Mouse (Mus musculus) hindbrain, embryonic 12.5 days (tissue): ENCODE data around the gene Tcf19. TPM values are rescaled to one million over a fixed set of nuclear protein-coding genes. Genes with fewer than 3 reads are reported as not detected.
"Not testable (repeated sequence)": the region's sequence is repeated elsewhere in the genome, so short reads cannot be mapped to it uniquely, and the experiment has no call there.

Experiments
- ATAC-seq: fragments of 200-750 bp; cut with Nextera tagmentation; 2 replicates; pipeline ENCODE4 v1.8.0; 2017; ENCODE audit warnings: moderate TSS enrichment; ENCODE audit not compliant: low FRiP score
- H3K27ac ChIP-seq: fragments of 300-500 bp; sonication (generic); 2 replicates; pipeline ENCODE4 v1.5.1; 2016; ENCODE audit warnings: mild to moderate bottlenecking
- H3K27me3 ChIP-seq: fragments of 300-500 bp; sonication (generic); 2 replicates; pipeline ENCODE4 v1.6.1; 2016; ENCODE audit warnings: mild to moderate bottlenecking
- H3K36me3 ChIP-seq: fragments of 300-500 bp; sonication (generic); 2 replicates; pipeline ENCODE4 v1.6.1; 2016; ENCODE audit warnings: mild to moderate bottlenecking
- H3K4me1 ChIP-seq: fragments of 300-500 bp; sonication (generic); 2 replicates; pipeline ENCODE4 v1.6.1; 2016
- H3K4me2 ChIP-seq: fragments of 300-500 bp; sonication (generic); replicated peaks from 2 replicates; pipeline ENCODE4 v1.6.1; 2016; ENCODE audit warnings: mild to moderate bottlenecking
- H3K4me3 ChIP-seq: fragments of 300-500 bp; sonication (generic); 2 replicates; pipeline ENCODE4 v1.5.1; 2016; ENCODE audit warnings: mild to moderate bottlenecking
- H3K9ac ChIP-seq: fragments of 300-500 bp; sonication (generic); 2 replicates; pipeline ENCODE4 v1.6.1; 2016; ENCODE audit warnings: mild to moderate bottlenecking, moderate library complexity
- H3K9me3 ChIP-seq: fragments of 300-500 bp; sonication (generic); replicated peaks from 2 replicates; pipeline ENCODE4 v1.6.1; 2016; ENCODE audit warnings: mild to moderate bottlenecking
- WGBS: fragments of 180-500 bp; shearing (Covaris S2); methylation state at CpG from one replicate; pipeline ENCODE4 v1.1.7; 2016; 5-methylcytosine and 5-hydroxymethylcytosine counted together
- polyA plus RNA-seq: library from polyadenylated mRNA; unstranded; fragments of >200 nt; fragmentation: Nextera tagmentation; extraction: Ambion mirVana; gene quantifications from 2 replicates; pipeline ENCODE4 v1.2.1, GENCODE M21; 2016

Gene Tcf19
- polyA plus RNA-seq, 1 experiment from 2014 or later = 37.3 TPM

- Histone ChIP-seq H3K4me1 (no peaks in the 10 kb centered on the region), H3K4me2 (no peak overlapping the region), H3K27me3 (no peaks in the 10 kb centered on the region), H3K4me3 (no peak overlapping the region), H3K9me3 (no peaks in the 10 kb centered on the region), H3K36me3 (peaks cover 31% of the 10 kb centered on the region), H3K27ac (no peak overlapping the region), H3K9ac (no peak overlapping the region)
- WGBS = 89% methylated on average over 9 of the region's 9 CpGs
- ATAC-seq = no peak
Measured at GRCm38 (mm10) chr17:35524354-35524753, 7.7 kb upstream of the Tcf19 start.

GRCm38 (mm10) chr17:35517526-35517925, 902 bp upstream of the Tcf19 start:
- H3K36me3 ChIP-seq = 0 out of 2 replicates have a peak, but pooled peaks cover 7% of the 10 kb centered on the region
- WGBS = 9% methylated on average over 12 of the region's 12 CpGs
- no peak for ATAC-seq
- H3K27me3 ChIP-seq = peaks cover 5% of the 10 kb centered on the region; the same call in 1 of the 2 replicates
- peak overlapping the region; percentile 55 for H3K4me3 ChIP-seq
- H3K4me1 ChIP-seq = peaks cover 32% of the 10 kb centered on the region
- peak overlapping the region; percentile 77 for H3K4me2 ChIP-seq
- 0 out of 2 replicates have a peak overlapping the region, but pooled peaks have one; percentile 40 for H3K27ac ChIP-seq
- H3K9me3 ChIP-seq = no peaks in the 10 kb centered on the region
- H3K9ac ChIP-seq = peak overlapping the region; percentile 55

GRCm38 (mm10) chr17:35515911-35516640, 548 bp downstream of the Tcf19 start:
- H3K36me3 ChIP-seq = 0 out of 2 replicates have a peak, but pooled peaks cover 4% of the 10 kb centered on the region
- peaks cover 5% of the 10 kb centered on the region; the same call in 1 of the 2 replicates for H3K27me3 ChIP-seq
- ATAC-seq = peak; percentile 34
- 6% methylated on average over 25 of the region's 25 CpGs for WGBS
- H3K4me2 ChIP-seq = peak overlapping the region; percentile 77
- peaks cover 32% of the 10 kb centered on the region for H3K4me1 ChIP-seq
- H3K27ac ChIP-seq = no peak overlapping the region
- peak overlapping the region; percentile 59 for H3K9ac ChIP-seq
- no peaks in the 10 kb centered on the region for H3K9me3 ChIP-seq
- H3K4me3 ChIP-seq = peak overlapping the region; percentile 55

GRCm38 (mm10) chr17:35514756-35515155, 1.9 kb downstream of the Tcf19 start:
- peak overlapping the region; percentile 33 for H3K9ac ChIP-seq
- 0 out of 2 replicates have a peak overlapping the region, but pooled peaks have one; percentile 55 for H3K4me3 ChIP-seq
- peaks cover 32% of the 10 kb centered on the region for H3K4me1 ChIP-seq
- 26% methylated on average over 6 of the region's 6 CpGs for WGBS
- H3K9me3 ChIP-seq = no peaks in the 10 kb centered on the region
- H3K27me3 ChIP-seq = peaks cover 5% of the 10 kb centered on the region; the same call in 1 of the 2 replicates
- peak overlapping the region; percentile 77 for H3K4me2 ChIP-seq
- no peaks in the 10 kb centered on the region for H3K36me3 ChIP-seq
- no peak overlapping the region for H3K27ac ChIP-seq
- no peak for ATAC-seq

- Histone ChIP-seq H3K9me3 (no peaks in the 10 kb centered on the region), H3K27me3 (peaks cover 5% of the 10 kb centered on the region; the same call in 1 of the 2 replicates), H3K27ac (no peak overlapping the region; the same call in 1 of the 2 replicates), H3K4me3 (no peak overlapping the region), H3K4me2 (0 out of 2 replicates have a peak overlapping the region, but pooled peaks have one; percentile 77), H3K4me1 (peaks cover 32% of the 10 kb centered on the region), H3K36me3 (no peaks in the 10 kb centered on the region), H3K9ac (no peak overlapping the region)
- ATAC-seq = no peak
- WGBS = 18% methylated on average over 2 of the region's 2 CpGs
Measured at GRCm38 (mm10) chr17:35513886-35514285, 2.7 kb downstream of the Tcf19 start.

- Histone ChIP-seq H3K27ac (no peak overlapping the region; the same call in 1 of the 2 replicates), H3K9me3 (no peaks in the 10 kb centered on the region), H3K27me3 (peaks cover 6% of the 10 kb centered on the region), H3K36me3 (no peaks in the 10 kb centered on the region), H3K4me2 (no peak overlapping the region), H3K4me1 (peaks cover 29% of the 10 kb centered on the region), H3K4me3 (no peak overlapping the region), H3K9ac (no peak overlapping the region)
- WGBS = 87% methylated on average over 7 of the region's 7 CpGs
- no peak for ATAC-seq
Measured at GRCm38 (mm10) chr17:35512916-35513626, 3.6 kb downstream of the Tcf19 start.

- no peak overlapping the region for H3K27ac ChIP-seq
- H3K4me2 ChIP-seq = no peak overlapping the region
- H3K4me3 ChIP-seq = no peak overlapping the region
- no peak for ATAC-seq
- H3K36me3 ChIP-seq = no peaks in the 10 kb centered on the region
- no peaks in the 10 kb centered on the region for H3K9me3 ChIP-seq
- H3K4me1 ChIP-seq = peaks cover 7% of the 10 kb centered on the region
- H3K27me3 ChIP-seq = peaks cover 38% of the 10 kb centered on the region
- WGBS = 40% methylated on average over 8 of the region's 8 CpGs
- no peak overlapping the region for H3K9ac ChIP-seq
Measured at GRCm38 (mm10) chr17:35509284-35509683, 7.3 kb downstream of the Tcf19 start.

- not testable (repeated sequence) for H3K9me3 ChIP-seq, H3K27ac ChIP-seq, H3K36me3 ChIP-seq, H3K4me1 ChIP-seq, H3K9ac ChIP-seq, H3K4me3 ChIP-seq, ATAC-seq, H3K4me2 ChIP-seq
- 63% methylated on average over 5 of the region's 5 CpGs for WGBS
- peaks cover 46% of the 10 kb centered on the region for H3K27me3 ChIP-seq
Measured at GRCm38 (mm10) chr17:35508279-35508678, 8.3 kb downstream of the Tcf19 start.

- WGBS = 30% methylated on average over 13 of the region's 13 CpGs
- Histone ChIP-seq H3K9me3 (no peaks in the 10 kb centered on the region), H3K36me3 (no peaks in the 10 kb centered on the region), H3K4me2 (no peak overlapping the region), H3K4me3 (no peak overlapping the region), H3K27ac (no peak overlapping the region), H3K4me1 (0 out of 2 replicates have a peak, but pooled peaks cover 5% of the 10 kb centered on the region), H3K27me3 (peaks cover 46% of the 10 kb centered on the region), H3K9ac (no peak overlapping the region)
- ATAC-seq = no peak
Measured at GRCm38 (mm10) chr17:35507556-35508260, 8.9 kb downstream of the Tcf19 start.

GRCm38 (mm10) chr17:35506881-35507280, 9.7 kb downstream of the Tcf19 start:
- Histone ChIP-seq H3K27ac (no peak overlapping the region), H3K4me1 (peaks cover 11% of the 10 kb centered on the region; the same call in 1 of the 2 replicates), H3K9me3 (no peaks in the 10 kb centered on the region), H3K9ac (no peak overlapping the region), H3K4me2 (no peak overlapping the region), H3K36me3 (no peaks in the 10 kb centered on the region), H3K27me3 (peaks cover 46% of the 10 kb centered on the region), H3K4me3 (no peak overlapping the region)
- no peak for ATAC-seq
- WGBS = 16% methylated on average over 10 of the region's 10 CpGs

- no peaks in the 10 kb centered on the region for H3K36me3 ChIP-seq
- no peak for ATAC-seq
- H3K9me3 ChIP-seq = no peaks in the 10 kb centered on the region
- no peak within 1 kb of the TSS for H3K9ac ChIP-seq
- no peak within 1 kb of the TSS for H3K4me3 ChIP-seq
- whole genome bisulfite sequencing = 23% methylated on average over 13 of the region's 13 CpGs
- no peak within 1 kb of the TSS for H3K27ac ChIP-seq
- H3K4me1 ChIP-seq = peaks cover 11% of the 10 kb centered on the region; the same call in 1 of the 2 replicates
- peaks cover 46% of the 10 kb centered on the region for H3K27me3 ChIP-seq
- no peak within 1 kb of the TSS for H3K4me2 ChIP-seq
Measured at GRCm38 (mm10) chr17:35505776-35506175, 10.8 kb downstream of the Tcf19 start, which contains the start of gene Pou5f1. TSS of gene Pou5f1 (plus strand) at chr17:35506018.
